Mouse (Mus musculus) erythroblast, embryonic 14.5 days (primary cell): Measurements from ENCODE around the gene Otogl. TPM values are rescaled to one million over a fixed set of nuclear protein-coding genes. Genes with fewer than 3 reads are reported as not detected.

ENCODE experiments used
- H3K27me3 ChIP-seq: 2 replicates; pipeline ENCODE4 v1.6.1; 2012; ENCODE audit warnings: inconsistent platforms; ENCODE audit not compliant: control insufficient read depth
- H3K36me3 ChIP-seq: 2 replicates; pipeline ENCODE4 v1.6.1; 2012; ENCODE audit warnings: mild to moderate bottlenecking, inconsistent platforms; ENCODE audit not compliant: control insufficient read depth
- H3K4me1 ChIP-seq: 2 replicates; pipeline ENCODE4 v1.6.1; 2012; ENCODE audit warnings: inconsistent platforms; ENCODE audit not compliant: control insufficient read depth
- H3K4me3 ChIP-seq: replicated peaks from 2 replicates; pipeline ENCODE3; 2012; ENCODE audit warnings: moderate library complexity, mild to moderate bottlenecking, inconsistent platforms
- H3K9me3 ChIP-seq: 2 replicates; pipeline ENCODE4 v1.6.1; 2012; ENCODE audit warnings: low read length, inconsistent platforms, mixed read lengths; ENCODE audit not compliant: control insufficient read depth
- GATA1 ChIP-seq: IDR thresholded peaks from 2 replicates; pipeline ENCODE4 v1.6.1; 2012; ENCODE audit warnings: low read length, inconsistent platforms, mixed read lengths
- TAL1 ChIP-seq: IDR thresholded peaks from 3 replicates; pipeline ENCODE4 v1.6.1; 2012; ENCODE audit warnings: low read length, inconsistent platforms, mixed read lengths
- polyA plus RNA-seq: library from polyadenylated mRNA; stranded (reverse); fragments of >175 nt; gene quantifications from 2 replicates; pipeline ENCODE4 v1.2.3, GENCODE M21; 2012

Otogl gene
- polyA plus RNA-seq, 1 experiment: not detected

GRCm38 (mm10) chr10:107922750-107923149 lies 10.8 kb upstream of the Otogl start:
- TF ChIP-seq TAL1: no peak
- no peak for TF ChIP-seq GATA1
- H3K4me1 ChIP-seq: no peaks in the 10 kb centered on the region
- H3K4me3 ChIP-seq: no peak overlapping the region
- H3K9me3 ChIP-seq: no peaks in the 10 kb centered on the region
- H3K36me3 ChIP-seq: no peaks in the 10 kb centered on the region
- H3K27me3 ChIP-seq: no peaks in the 10 kb centered on the region

DNA sequence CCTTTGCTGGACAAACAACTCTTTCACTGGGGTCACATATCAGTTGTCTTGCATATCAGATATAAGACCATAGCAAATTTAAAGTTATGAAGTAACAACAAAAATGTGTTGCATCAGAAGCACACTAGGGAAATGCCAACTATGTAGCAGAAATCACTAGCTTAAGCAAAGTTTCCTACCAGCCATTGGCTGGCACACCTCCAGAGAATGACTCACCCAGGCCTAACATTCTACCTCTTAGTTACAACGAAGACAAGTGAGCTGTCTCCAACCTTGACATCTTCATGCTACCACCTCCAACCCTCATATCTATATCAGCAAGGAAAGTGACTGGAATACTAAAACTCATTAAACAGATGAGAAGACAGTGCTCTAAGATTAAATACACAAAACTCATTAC lies 9.6 kb upstream of the Otogl start:
- no peaks in the 10 kb centered on the region for H3K36me3 ChIP-seq
- H3K4me1 ChIP-seq: no peaks in the 10 kb centered on the region
- H3K27me3 ChIP-seq: no peaks in the 10 kb centered on the region
- no peaks in the 10 kb centered on the region for H3K9me3 ChIP-seq
- TF ChIP-seq GATA1 (no peak), TAL1 (no peak)
- no peak overlapping the region for H3K4me3 ChIP-seq

DNA sequence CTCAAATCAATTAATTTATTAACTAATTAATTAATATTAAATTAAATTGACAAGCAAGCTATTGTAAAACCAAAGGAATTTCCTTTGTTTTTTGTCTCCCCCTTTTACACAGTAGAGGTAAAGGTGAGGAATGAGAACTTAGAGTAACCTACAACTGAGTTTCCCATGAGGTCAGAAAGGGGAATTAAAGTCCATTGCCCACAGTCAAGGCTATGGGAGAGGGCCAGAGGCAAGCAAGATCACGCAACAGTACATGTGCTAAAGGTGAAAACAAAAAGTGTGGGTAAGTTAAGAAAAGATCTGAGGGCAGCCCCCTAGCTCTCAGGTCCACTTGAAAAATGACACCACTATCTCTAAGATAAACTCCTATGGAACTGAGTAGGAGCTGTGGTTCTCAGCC lies 9.2 kb upstream of the Otogl start:
- H3K36me3 ChIP-seq: no peaks in the 10 kb centered on the region
- no peak overlapping the region for H3K4me3 ChIP-seq
- H3K27me3 ChIP-seq: no peaks in the 10 kb centered on the region
- TF ChIP-seq GATA1: no peak
- TF ChIP-seq TAL1: no peak
- H3K9me3 ChIP-seq: no peaks in the 10 kb centered on the region
- H3K4me1 ChIP-seq: no peaks in the 10 kb centered on the region

DNA sequence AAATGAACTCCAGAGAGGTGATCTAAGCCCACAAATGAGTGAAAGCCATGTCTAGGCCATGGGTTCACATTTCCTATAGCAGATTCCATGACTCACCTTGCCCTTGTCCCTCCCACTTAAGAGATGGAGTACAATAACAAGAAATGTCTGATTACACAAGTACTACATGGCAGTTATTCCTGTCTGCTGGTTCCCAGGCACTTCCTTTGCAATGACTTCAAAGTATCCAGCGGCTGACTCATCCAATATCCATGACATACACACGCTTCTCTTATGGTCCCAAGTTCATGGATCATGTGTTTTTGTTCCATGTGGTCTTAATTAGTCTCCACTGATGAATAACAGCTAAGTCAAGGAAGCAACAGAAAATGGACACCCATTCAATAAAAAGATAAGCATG lies 1.1 kb upstream of the Otogl start:
- no peak overlapping the region for H3K4me3 ChIP-seq
- H3K4me1 ChIP-seq: no peaks in the 10 kb centered on the region
- peaks cover under 1% of the 10 kb centered on the region for H3K9me3 ChIP-seq
- H3K27me3 ChIP-seq: no peaks in the 10 kb centered on the region
- no peaks in the 10 kb centered on the region for H3K36me3 ChIP-seq
- no peak for TF ChIP-seq TAL1
- no peak for TF ChIP-seq GATA1

DNA sequence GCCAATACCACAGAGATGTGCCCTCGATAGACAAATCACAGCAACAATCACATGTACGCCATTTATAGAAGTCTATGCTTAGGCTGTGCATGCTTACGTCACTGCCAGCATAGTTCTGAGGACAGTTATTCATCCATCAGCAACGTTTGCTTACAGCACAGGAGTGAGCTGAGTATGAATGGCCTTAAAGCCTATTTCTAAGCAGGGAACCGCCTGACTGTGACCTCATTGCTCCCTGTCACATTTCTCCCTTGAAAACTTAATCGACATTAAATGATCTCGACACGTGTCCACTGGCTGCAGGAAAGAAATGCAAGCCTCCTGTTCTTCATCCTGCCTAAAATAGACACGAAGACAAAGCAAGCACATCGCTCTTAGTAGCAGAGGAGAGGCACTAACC lies 5.5 kb downstream of the Otogl start:
- Histone ChIP-seq H3K9me3 (peaks cover 5% of the 10 kb centered on the region), H3K4me3 (no peak overlapping the region), H3K4me1 (no peaks in the 10 kb centered on the region), H3K27me3 (no peaks in the 10 kb centered on the region), H3K36me3 (no peaks in the 10 kb centered on the region)
- no peak for TF ChIP-seq GATA1

DNA sequence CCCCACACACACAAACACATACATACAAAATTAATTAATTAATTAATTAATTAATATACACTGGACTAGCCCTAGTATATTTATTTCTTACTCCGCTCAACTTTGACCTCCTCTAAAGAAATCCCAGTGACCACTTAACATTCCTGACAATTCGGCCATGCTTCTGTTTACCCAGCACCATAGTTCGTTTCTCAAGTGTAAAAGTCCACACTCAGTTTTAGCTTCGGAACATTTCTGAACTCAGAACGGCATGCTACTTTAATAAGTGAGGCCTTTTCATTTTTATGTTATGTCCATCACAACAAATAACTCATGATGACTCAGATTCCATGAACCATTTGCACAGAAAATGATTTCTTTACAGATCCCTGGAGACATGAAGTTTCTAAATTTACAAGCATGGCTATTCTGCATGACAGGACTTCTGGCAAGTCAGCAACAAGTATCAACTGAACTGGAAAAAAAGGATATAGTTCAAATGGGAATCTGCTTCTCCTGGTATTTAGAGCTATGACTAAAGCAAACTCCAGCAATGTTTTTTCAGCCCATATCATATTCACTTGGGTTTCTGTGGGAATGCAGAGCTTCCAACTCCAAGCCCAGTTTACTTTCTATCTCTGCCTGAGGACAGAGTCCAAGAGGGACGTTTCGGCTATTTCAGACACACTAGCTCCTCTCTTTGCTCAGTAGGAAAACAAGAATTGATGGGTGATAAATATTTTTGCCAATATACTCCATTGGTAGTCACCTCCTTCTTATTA lies 6.5 kb downstream of the Otogl start:
- no peaks in the 10 kb centered on the region for H3K36me3 ChIP-seq
- no peaks in the 10 kb centered on the region for H3K4me1 ChIP-seq
- TF ChIP-seq TAL1: no peak
- no peak for TF ChIP-seq GATA1
- no peak overlapping the region for H3K4me3 ChIP-seq
- peaks cover 5% of the 10 kb centered on the region for H3K9me3 ChIP-seq
- H3K27me3 ChIP-seq: no peaks in the 10 kb centered on the region

- TF ChIP-seq TAL1: no peak
- no peak for TF ChIP-seq GATA1
Observed at GRCm38 (mm10) chr10:107901958-107902357, 10.0 kb downstream of the Otogl start.

GRCm38 (mm10) chr10:107901204-107901879 lies 10.6 kb downstream of the Otogl start:
- Histone ChIP-seq H3K9me3 (peaks cover 2% of the 10 kb centered on the region; the same call in 1 of the 2 replicates), H3K4me1 (no peaks in the 10 kb centered on the region), H3K36me3 (no peaks in the 10 kb centered on the region), H3K4me3 (no peak overlapping the region), H3K27me3 (no peaks in the 10 kb centered on the region)
- TF ChIP-seq TAL1 (no peak), GATA1 (no peak)

More at GRCm38 (mm10) chr10:107901958-107902357, 10.0 kb downstream of the Otogl start:
- Histone ChIP-seq H3K36me3 (no peaks in the 10 kb centered on the region), H3K4me3 (no peak overlapping the region), H3K9me3 (peaks cover 2% of the 10 kb centered on the region), H3K4me1 (no peaks in the 10 kb centered on the region), H3K27me3 (no peaks in the 10 kb centered on the region)

- no peak overlapping the region for H3K4me3 ChIP-seq
- H3K27me3 ChIP-seq: no peaks in the 10 kb centered on the region
- TF ChIP-seq TAL1: no peak
- no peak for TF ChIP-seq GATA1
- H3K9me3 ChIP-seq: peaks cover 2% of the 10 kb centered on the region; the same call in 1 of the 2 replicates
- H3K36me3 ChIP-seq: no peaks in the 10 kb centered on the region
- H3K4me1 ChIP-seq: no peaks in the 10 kb centered on the region
Observed at GRCm38 (mm10) chr10:107899946-107900345, 12.0 kb downstream of the Otogl start.

DNA sequence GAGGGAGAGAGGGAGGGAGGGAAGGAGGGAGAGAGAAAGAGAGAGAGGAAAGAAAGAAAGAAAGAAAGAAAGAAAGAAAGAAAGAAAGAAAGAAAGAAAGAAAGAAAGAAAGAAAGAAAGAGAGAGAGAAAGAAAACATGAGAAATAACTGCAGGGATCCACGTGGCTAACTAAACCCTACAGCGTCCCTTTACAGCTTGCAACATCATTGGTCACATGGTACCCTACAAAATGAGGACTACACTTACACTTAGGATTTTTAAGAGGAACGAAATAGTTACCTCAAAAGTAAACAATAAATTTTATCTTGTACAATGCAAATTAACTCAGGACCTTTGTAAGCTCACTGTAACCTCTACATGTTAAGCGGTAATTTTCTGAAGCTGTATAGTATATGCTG lies 15.8 kb downstream of the Otogl start:
- Histone ChIP-seq H3K27me3 (no peaks in the 10 kb centered on the region), H3K4me1 (no peaks in the 10 kb centered on the region), H3K36me3 (no peaks in the 10 kb centered on the region), H3K9me3 (no peaks in the 10 kb centered on the region), H3K4me3 (no peak overlapping the region)
- TF ChIP-seq TAL1 (no peak), GATA1 (no peak)
